Mouse (Mus musculus) left cerebral cortex, adult 8-10 months (tissue): Measurements from ENCODE around the gene Gm11559. TPM values are rescaled to one million over a fixed set of nuclear protein-coding genes. Genes with fewer than 3 reads are reported as not detected.
"Not testable (repeated sequence)": the region's sequence is repeated elsewhere in the genome, so short reads cannot be mapped to it uniquely, and the experiment has no call there.

Experiments used
- DNase-seq, 2 experiments: peaks; one replicate each; pipeline ENCODE4 v3.0.0; 2022; ENCODE audit warnings: low spot score in 2 of 2
- total RNA-seq, 4 experiments: library from RNA; stranded (reverse); gene quantifications; 2 replicates each; pipeline ENCODE4 v1.2.4; 2022

The Gm11559 gene
- not detected for total RNA-seq

- not testable (repeated sequence) for DNase-seq
Measured at GRCm38 (mm10) chr11:99864176-99864575, at the start of gene Gm11559. TSS of gene Gm11559 (plus strand) at chr11:99864476.

GRCm38 (mm10) chr11:99815566-99815965 lies 48.7 kb upstream of the Gm11559 start, which contains the start of gene Gm11564:
TSS of gene Gm11564 (minus strand) at chr11:99815666.
- DNase-seq: not testable (repeated sequence)

GRCm38 (mm10) chr11:99837966-99838365 lies 26.3 kb upstream of the Gm11559 start, which contains the start of gene 2300003K06Rik:
TSS of gene 2300003K06Rik (minus strand) at chr11:99838066.
- DNase-seq: no peak

- no peak for DNase-seq
Measured at GRCm38 (mm10) chr11:99842185-99842584, 22.1 kb upstream of the Gm11559 start.

- no peak for DNase-seq
Measured at GRCm38 (mm10) chr11:99846746-99847145, 17.5 kb upstream of the Gm11559 start.

GRCm38 (mm10) chr11:99851508-99851907 lies 12.8 kb upstream of the Gm11559 start, which contains the start of gene Krtap4-16:
TSS of gene Krtap4-16 (minus strand) at chr11:99851608.
- no peak for DNase-seq

GRCm38 (mm10) chr11:99854121-99854520 lies 10.2 kb upstream of the Gm11559 start:
- no peak for DNase-seq

- no peak for DNase-seq
Measured at GRCm38 (mm10) chr11:99857617-99858016, 6.7 kb upstream of the Gm11559 start, which contains the start of gene Gm11568. TSS of gene Gm11568 (plus strand) at chr11:99857917.

GRCm38 (mm10) chr11:99858761-99859160 lies 5.5 kb upstream of the Gm11559 start:
- DNase-seq: no peak

- not testable (repeated sequence) for DNase-seq
Measured at GRCm38 (mm10) chr11:99873089-99873488, 8.8 kb downstream of the Gm11559 start, which contains the start of gene Krtap9-1. TSS of gene Krtap9-1 (plus strand) at chr11:99873389.

GRCm38 (mm10) chr11:99878887-99879286 lies 14.6 kb downstream of the Gm11559 start, which contains the start of gene Gm11567:
TSS of gene Gm11567 (plus strand) at chr11:99879187.
- DNase-seq: not testable (repeated sequence)

- DNase-seq: no peak
Measured at GRCm38 (mm10) chr11:99907620-99908019, 43.3 kb downstream of the Gm11559 start, which contains the start of gene Krtap31-1. TSS of gene Krtap31-1 (plus strand) at chr11:99907920.

- DNase-seq: no peak
Measured at GRCm38 (mm10) chr11:99914451-99914850, 50.2 kb downstream of the Gm11559 start, which contains the start of gene Gm11565. TSS of gene Gm11565 (plus strand) at chr11:99914751.

Other genes with a start within 250 kb of the Gm11559 start
- not detected for gene Krtap2-4, start 249.6 kb upstream of the Gm11559 start, total RNA-seq
- not detected for gene Gm11562, start 244.0 kb upstream of the Gm11559 start, total RNA-seq
- not detected for gene Krtap4-1, start 236.2 kb upstream of the Gm11559 start, total RNA-seq
- gene Krtap4-2, start 229.4 kb upstream of the Gm11559 start, total RNA-seq: not detected
- gene Krtap4-7, start 220.4 kb upstream of the Gm11559 start, total RNA-seq: not detected
- not detected for gene Gm11555, start 214.2 kb upstream of the Gm11559 start, total RNA-seq
- gene Gm11563, start 205.5 kb upstream of the Gm11559 start, total RNA-seq: not detected
- gene Krtap4-6, start 198.5 kb upstream of the Gm11559 start, total RNA-seq: not detected
- gene Gm14190, start 173.7 kb upstream of the Gm11559 start, total RNA-seq: not detected
- not detected for gene Gm14180, start 130.2 kb upstream of the Gm11559 start, total RNA-seq
- gene Gm11595, start 91.6 kb upstream of the Gm11559 start, total RNA-seq: not detected
- not detected for gene Krtap4-8, start 83.8 kb upstream of the Gm11559 start, total RNA-seq
- gene Krtap4-9, start 79.3 kb upstream of the Gm11559 start, total RNA-seq: not detected
- not detected for gene Gm11596, start 71.0 kb upstream of the Gm11559 start, total RNA-seq
- not detected for gene Gm11569, start 65.5 kb upstream of the Gm11559 start, total RNA-seq
- not detected for gene Gm11554, start 60.0 kb upstream of the Gm11559 start, total RNA-seq
- not detected for gene Krtap4-13, start 54.6 kb upstream of the Gm11559 start, total RNA-seq
- not detected for gene Gm11564, start 48.8 kb upstream of the Gm11559 start, total RNA-seq
- not detected for gene 2300003K06Rik, start 26.4 kb upstream of the Gm11559 start, total RNA-seq
- not detected for gene Krtap4-16, start 12.9 kb upstream of the Gm11559 start, total RNA-seq
- gene Gm11568, start 6.6 kb upstream of the Gm11559 start, total RNA-seq: not detected
- gene Krtap9-1, start 8.9 kb downstream of the Gm11559 start, total RNA-seq: not detected
- not detected for gene Gm11567, start 14.7 kb downstream of the Gm11559 start, total RNA-seq
- gene Krtap31-1, start 43.4 kb downstream of the Gm11559 start, total RNA-seq: not detected
- gene Gm11565, start 50.3 kb downstream of the Gm11559 start, total RNA-seq: not detected
- not detected for gene Krtap31-2, start 71.8 kb downstream of the Gm11559 start, total RNA-seq
- not detected for gene Krtap9-5, start 84.0 kb downstream of the Gm11559 start, total RNA-seq
- gene Krtap29-1, start 114.6 kb downstream of the Gm11559 start, total RNA-seq: not detected
- gene Krtap16-1, start 122.1 kb downstream of the Gm11559 start, total RNA-seq: not detected
- gene Krtap17-1, start 129.5 kb downstream of the Gm11559 start, total RNA-seq: not detected
- not detected for gene Krt33a, start 151.7 kb downstream of the Gm11559 start, total RNA-seq
- not detected for gene Krt33b, start 165.4 kb downstream of the Gm11559 start, total RNA-seq
- not detected for gene Krt34, start 177.1 kb downstream of the Gm11559 start, total RNA-seq
- not detected for gene Krt31, start 186.1 kb downstream of the Gm11559 start, total RNA-seq
- gene Krt32, start 223.8 kb downstream of the Gm11559 start, total RNA-seq: not detected
- gene Krt35, start 231.8 kb downstream of the Gm11559 start, total RNA-seq: not detected
- gene Krt36, start 241.2 kb downstream of the Gm11559 start, total RNA-seq: not detected